Mouse (Mus musculus) limb, embryonic 13.5 days (tissue): ENCODE measurements around the gene Mrps23. TPM values are rescaled to one million over a fixed set of nuclear protein-coding genes. Genes with fewer than 3 reads are reported as not detected.

Experiments
- ATAC-seq: fragments of 200-750 bp; cut with Nextera tagmentation; 2 replicates; pipeline ENCODE4 v1.8.0; 2017; ENCODE audit warnings: low read depth, moderate number of reproducible peaks, moderate TSS enrichment; ENCODE audit not compliant: low FRiP score
- H3K27ac ChIP-seq: fragments of 300-500 bp; sonication (generic); 2 replicates; pipeline ENCODE4 v1.5.1; 2015; ENCODE audit warnings: inconsistent platforms, mild to moderate bottlenecking, moderate library complexity
- H3K27me3 ChIP-seq: fragments of 300-500 bp; sonication (generic); 2 replicates; pipeline ENCODE4 v1.6.1; 2015; ENCODE audit warnings: mild to moderate bottlenecking, inconsistent platforms
- H3K36me3 ChIP-seq: fragments of 300-500 bp; sonication (generic); 2 replicates; pipeline ENCODE4 v1.6.1; 2015; ENCODE audit warnings: inconsistent platforms, mild to moderate bottlenecking, moderate library complexity
- H3K4me1 ChIP-seq: fragments of 300-500 bp; sonication (generic); 2 replicates; pipeline ENCODE4 v1.6.1; 2015; ENCODE audit warnings: inconsistent platforms
- H3K4me2 ChIP-seq: fragments of 300-500 bp; sonication (generic); replicated peaks from 2 replicates; pipeline ENCODE4 v1.6.1; 2015; ENCODE audit warnings: inconsistent platforms, mild to moderate bottlenecking, moderate library complexity
- H3K4me3 ChIP-seq: fragments of 300-500 bp; sonication (generic); 2 replicates; pipeline ENCODE4 v1.5.1; 2015; ENCODE audit warnings: moderate library complexity, mild to moderate bottlenecking, inconsistent platforms
- H3K9ac ChIP-seq: fragments of 300-500 bp; sonication (generic); 2 replicates; pipeline ENCODE4 v1.6.1; 2015; ENCODE audit warnings: mild to moderate bottlenecking, inconsistent platforms
- H3K9me3 ChIP-seq: fragments of 300-500 bp; sonication (generic); 2 replicates; pipeline ENCODE4 v1.6.1; 2016; ENCODE audit warnings: inconsistent platforms
- WGBS: fragments of 180-500 bp; shearing (Covaris S2); methylation state at CpG from one replicate; pipeline ENCODE4 v1.1.7; 2015; 5-methylcytosine and 5-hydroxymethylcytosine counted together
- polyA plus RNA-seq: library from polyadenylated mRNA; unstranded; fragments of >200 nt; fragmentation: Nextera tagmentation; extraction: Ambion mirVana; gene quantifications from 2 replicates; pipeline ENCODE4 v1.2.1, GENCODE M21; 2015

Gene Mrps23
- polyA plus RNA-seq, 1 experiment from 2014 or later, result 54.8 TPM

GRCm38 (mm10) chr11:88216231-88216685, 12.1 kb downstream of the Mrps23 start:
- no peaks in the 10 kb centered on the region for H3K9me3 ChIP-seq
- H3K27me3 ChIP-seq, result no peaks in the 10 kb centered on the region; the same call in 1 of the 2 replicates
- no peak overlapping the region for H3K27ac ChIP-seq
- ATAC-seq, result no peak
- H3K4me2 ChIP-seq, result 0 out of 2 replicates have a peak overlapping the region, but pooled peaks have one; percentile 11
- WGBS, result 23% methylated on average over 10 of the region's 10 CpGs
- no peak overlapping the region for H3K4me3 ChIP-seq
- H3K9ac ChIP-seq, result no peak overlapping the region
- H3K36me3 ChIP-seq, result peaks cover 7% of the 10 kb centered on the region
- peaks cover 17% of the 10 kb centered on the region; the same call in 1 of the 2 replicates for H3K4me1 ChIP-seq

DNA sequence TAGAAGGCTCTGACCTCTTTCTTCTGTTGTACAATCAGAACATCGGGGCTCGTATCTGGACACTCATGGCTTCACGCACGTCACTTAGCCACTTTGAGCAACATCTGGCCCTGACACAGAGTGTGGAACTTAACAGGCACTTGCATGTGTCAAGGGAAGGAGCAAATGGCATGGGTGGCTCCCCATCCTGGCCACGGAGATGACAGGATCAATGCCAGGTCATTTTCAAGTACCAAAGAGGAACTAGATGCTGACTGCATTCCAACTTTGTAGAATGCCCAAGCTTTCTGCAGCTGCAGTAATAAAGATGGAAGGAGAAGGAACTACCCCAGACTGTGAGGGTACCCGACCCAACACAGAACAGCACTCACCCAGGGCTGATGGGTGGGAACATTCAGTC, 14.0 kb downstream of the Mrps23 start:
- 80% methylated on average over 6 of the region's 6 CpGs for WGBS
- H3K9me3 ChIP-seq, result no peaks in the 10 kb centered on the region

GRCm38 (mm10) chr11:88218586-88218985, 14.4 kb downstream of the Mrps23 start:
- no peak for ATAC-seq
- Histone ChIP-seq H3K4me2 (no peak overlapping the region), H3K9ac (no peak overlapping the region), H3K4me3 (no peak overlapping the region), H3K27ac (no peak overlapping the region), H3K27me3 (no peaks in the 10 kb centered on the region; the same call in 1 of the 2 replicates), H3K36me3 (no peaks in the 10 kb centered on the region), H3K9me3 (no peaks in the 10 kb centered on the region), H3K4me1 (peaks cover 16% of the 10 kb centered on the region; the same call in 1 of the 2 replicates)
- WGBS, result 47% methylated on average over 7 of the region's 7 CpGs

More for the DNA sequence above, 14.0 kb downstream of the Mrps23 start:
- no peaks in the 10 kb centered on the region; the same call in 1 of the 2 replicates for H3K27me3 ChIP-seq
- no peak overlapping the region for H3K27ac ChIP-seq
- H3K4me1 ChIP-seq, result peaks cover 17% of the 10 kb centered on the region; the same call in 1 of the 2 replicates
- no peak overlapping the region for H3K4me3 ChIP-seq
- no peaks in the 10 kb centered on the region for H3K36me3 ChIP-seq
- H3K9ac ChIP-seq, result no peak overlapping the region
- ATAC-seq, result no peak
- H3K4me2 ChIP-seq, result no peak overlapping the region

DNA sequence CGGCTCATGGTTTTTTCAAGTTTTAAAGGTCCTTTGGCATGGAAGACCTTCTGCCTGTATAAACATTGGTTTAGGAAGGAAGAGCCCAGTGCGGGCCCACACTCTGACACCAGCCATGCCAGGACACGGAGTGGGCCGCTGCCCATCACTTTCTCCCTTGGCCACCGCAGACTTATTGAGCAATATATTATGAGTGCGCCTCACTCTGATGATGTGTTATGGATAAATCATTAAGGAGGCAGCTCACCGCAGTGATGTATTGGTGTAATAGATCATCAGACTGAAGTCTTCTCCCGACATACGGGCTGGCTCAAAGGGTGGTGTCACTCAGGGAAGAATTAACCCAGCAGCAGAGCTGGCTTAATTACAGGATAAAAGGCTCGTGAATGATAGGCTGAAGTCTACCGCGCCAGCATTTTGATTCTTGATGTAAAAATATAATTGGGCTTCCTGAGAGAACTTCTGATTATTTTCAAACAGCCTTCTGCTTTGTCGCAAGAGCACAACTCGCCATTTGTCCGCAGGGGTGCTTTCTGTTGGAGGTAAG, 17.8 kb downstream of the Mrps23 start:
- Histone ChIP-seq H3K27ac (no peak overlapping the region), H3K9ac (no peak overlapping the region), H3K9me3 (no peaks in the 10 kb centered on the region), H3K36me3 (no peaks in the 10 kb centered on the region), H3K4me3 (no peak overlapping the region), H3K4me1 (no peaks in the 10 kb centered on the region), H3K4me2 (no peak overlapping the region), H3K27me3 (no peaks in the 10 kb centered on the region)
- no peak for ATAC-seq
- 86% methylated on average over 15 of the region's 15 CpGs for WGBS

GRCm38 (mm10) chr11:88227001-88227957, 23.1 kb downstream of the Mrps23 start:
- Histone ChIP-seq H3K4me1 (no peaks in the 10 kb centered on the region), H3K4me3 (no peak overlapping the region), H3K4me2 (no peak overlapping the region), H3K9ac (no peak overlapping the region), H3K36me3 (no peaks in the 10 kb centered on the region), H3K9me3 (no peaks in the 10 kb centered on the region), H3K27ac (no peak overlapping the region), H3K27me3 (no peaks in the 10 kb centered on the region)
- no peak for ATAC-seq
- 88% methylated on average over 17 of the region's 17 CpGs for WGBS

DNA sequence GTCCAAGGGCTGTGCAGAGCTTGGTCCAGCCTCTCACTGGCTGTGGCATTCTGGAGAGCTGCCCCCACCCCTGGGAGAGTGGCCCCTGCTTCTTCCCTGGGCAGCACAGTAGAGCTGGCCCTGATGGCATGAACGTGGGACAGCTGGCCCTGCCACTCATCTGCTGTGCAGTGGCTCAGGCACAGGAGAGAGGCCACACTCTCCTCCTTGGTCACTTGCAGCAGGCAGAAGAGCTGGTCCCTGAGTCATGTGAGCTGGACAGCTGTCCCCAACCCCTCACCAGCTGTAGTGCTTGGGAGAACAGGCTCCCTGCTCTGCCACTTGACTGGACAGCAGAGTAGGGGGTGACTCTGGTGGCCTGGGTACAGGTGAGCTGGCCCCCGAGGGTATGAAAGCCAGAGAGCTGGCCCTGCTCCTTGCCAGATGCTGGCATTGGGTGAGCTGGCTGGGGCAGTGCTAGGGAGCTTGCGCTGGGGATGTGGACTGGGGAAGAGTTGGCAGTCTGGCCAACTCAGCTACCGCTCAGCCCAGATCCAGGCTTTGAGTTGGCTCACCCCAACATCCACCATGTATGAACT, 27.1 kb downstream of the Mrps23 start:
- peak; percentile 82 for ATAC-seq
- Histone ChIP-seq H3K4me2 (no peak overlapping the region), H3K27ac (no peak overlapping the region), H3K4me3 (no peak overlapping the region), H3K9ac (no peak overlapping the region), H3K36me3 (no peaks in the 10 kb centered on the region), H3K4me1 (peaks cover 35% of the 10 kb centered on the region), H3K27me3 (no peaks in the 10 kb centered on the region), H3K9me3 (no peaks in the 10 kb centered on the region)
- WGBS, result 76% methylated on average over 4 of the region's 4 CpGs

- Histone ChIP-seq H3K4me2 (no peak overlapping the region), H3K9ac (no peak overlapping the region), H3K36me3 (no peaks in the 10 kb centered on the region), H3K27me3 (no peaks in the 10 kb centered on the region), H3K27ac (no peak overlapping the region), H3K9me3 (no peaks in the 10 kb centered on the region), H3K4me3 (no peak overlapping the region), H3K4me1 (peaks cover 37% of the 10 kb centered on the region)
- 47% methylated on average over 17 of the region's 17 CpGs for WGBS
- ATAC-seq, result no peak
Observed at GRCm38 (mm10) chr11:88233528-88234427, 29.6 kb downstream of the Mrps23 start.

GRCm38 (mm10) chr11:88234789-88235188, 30.6 kb downstream of the Mrps23 start:
- Histone ChIP-seq H3K9me3 (no peaks in the 10 kb centered on the region), H3K4me1 (peaks cover 37% of the 10 kb centered on the region), H3K36me3 (no peaks in the 10 kb centered on the region), H3K27me3 (no peaks in the 10 kb centered on the region), H3K27ac (0 out of 2 replicates have a peak overlapping the region, but pooled peaks have one; percentile 17), H3K9ac (no peak overlapping the region), H3K4me3 (no peak overlapping the region), H3K4me2 (0 out of 2 replicates have a peak overlapping the region, but pooled peaks have one; percentile 42)
- 29% methylated on average over 4 of the region's 4 CpGs for WGBS
- no peak for ATAC-seq

DNA sequence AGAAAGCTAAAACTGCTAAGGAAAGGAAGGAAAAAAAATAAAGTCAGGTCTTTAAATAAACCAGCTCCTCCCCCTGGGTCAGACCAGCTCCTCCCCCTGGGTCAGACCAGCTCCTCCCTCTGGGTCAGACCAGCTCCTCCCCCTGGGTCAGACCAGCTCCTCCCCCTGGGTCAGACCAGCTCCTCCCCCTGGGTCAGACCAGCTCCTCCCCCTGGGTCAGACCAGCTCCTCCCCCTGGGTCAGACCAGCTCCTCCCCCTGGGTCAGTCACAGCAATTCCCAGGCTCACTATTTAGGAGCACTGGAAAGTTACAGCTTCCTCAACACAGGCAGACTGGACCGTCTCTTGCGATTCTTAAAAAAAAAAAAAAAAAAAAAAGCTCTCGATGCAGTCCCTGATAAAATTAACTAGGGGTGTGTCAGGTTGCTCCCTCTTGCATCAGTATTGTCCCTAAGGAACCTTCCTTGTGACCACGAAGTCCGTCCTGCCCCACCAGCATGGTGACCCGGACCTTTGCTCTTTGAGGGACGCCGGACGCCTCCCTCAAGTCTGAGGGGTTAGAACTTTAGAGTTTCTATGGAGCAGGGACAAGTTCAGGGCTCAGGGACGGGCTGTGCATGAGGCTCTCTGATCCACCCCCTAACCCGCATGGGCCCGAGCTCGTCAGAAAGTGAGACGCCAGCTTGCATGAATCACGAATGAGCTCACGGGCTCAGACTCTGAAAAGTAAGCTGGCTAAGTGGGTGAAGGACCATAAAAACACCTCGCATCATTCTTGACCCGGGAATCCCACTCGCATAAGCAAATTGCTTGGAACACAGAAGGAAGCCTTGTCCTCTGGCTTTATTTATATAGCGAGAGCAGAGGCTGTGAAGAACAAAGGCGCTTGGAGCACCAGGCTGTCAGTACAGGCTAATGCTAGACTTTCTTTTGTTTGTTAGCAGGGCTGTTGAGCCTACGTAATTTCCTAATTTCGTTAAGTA, 31.3 kb downstream of the Mrps23 start:
- Histone ChIP-seq H3K4me1 (peaks cover 42% of the 10 kb centered on the region), H3K4me2 (peak overlapping the region; percentile 42), H3K9me3 (no peaks in the 10 kb centered on the region), H3K9ac (no peak overlapping the region), H3K4me3 (no peak overlapping the region), H3K27ac (peak overlapping the region; percentile 28), H3K36me3 (no peaks in the 10 kb centered on the region), H3K27me3 (no peaks in the 10 kb centered on the region)
- 12% methylated on average over 23 of the region's 23 CpGs for WGBS
- ATAC-seq, result no peak; the same call in 1 of the 2 replicates

- Histone ChIP-seq H3K9ac (no peak overlapping the region), H3K4me3 (no peak overlapping the region), H3K9me3 (no peaks in the 10 kb centered on the region), H3K4me2 (no peak overlapping the region), H3K27me3 (no peaks in the 10 kb centered on the region), H3K4me1 (peaks cover 33% of the 10 kb centered on the region), H3K36me3 (no peaks in the 10 kb centered on the region), H3K27ac (no peak overlapping the region)
- no peak for ATAC-seq
- WGBS, result 74% methylated on average over 10 of the region's 10 CpGs
Observed at GRCm38 (mm10) chr11:88240275-88240674, 36.1 kb downstream of the Mrps23 start.
